Mouse (Mus musculus) cerebellum, adult 2 months (tissue): Measurements from ENCODE around the gene Gm765.

Source experiments
- CTCF ChIP-seq: fragments of 200-500 bp; IDR thresholded peaks from 2 replicates; pipeline ENCODE4 v1.5.1; 2011; ENCODE audit warnings: low read depth, mild to moderate bottlenecking, control low read depth, low read length, moderate library complexity, borderline replicate concordance; ENCODE audit not compliant: insufficient read depth
- POLR2A ChIP-seq: fragments of 200-500 bp; IDR thresholded peaks from 2 replicates; pipeline ENCODE4 v1.6.1; 2011; ENCODE audit warnings: low read length, control low read depth, borderline replicate concordance; ENCODE audit not compliant: insufficient read depth

- no peak for TF ChIP-seq POLR2A
- no peak for TF ChIP-seq CTCF
These were observed 59.8 kb downstream of the Gm765 start for GRCm38 (mm10) chr6:98282791-98283190.
